Mouse (Mus musculus) liver, postnatal 0 days (tissue): Measurements from ENCODE around the gene Gm30191. TPM values are rescaled to one million over a fixed set of nuclear protein-coding genes. Genes with fewer than 3 reads are reported as not detected.
A peak's percentile ranks its signal among the peaks of the same experiment; 100 is the strongest.

Experiments
- ATAC-seq: fragments of 200-750 bp; cut with Nextera tagmentation; 2 replicates; pipeline ENCODE4 v1.8.0; 2017; ENCODE audit warnings: mild to moderate bottlenecking, moderate library complexity
- DNase-seq: peaks from one replicate; pipeline ENCODE4 v3.0.0-alpha.2; 2016
- H3K27ac ChIP-seq: fragments of 300-500 bp; sonication (generic); 2 replicates; pipeline ENCODE4 v1.5.1; 2014; ENCODE audit warnings: antibody characterized with exemption, moderate library complexity, mild to moderate bottlenecking, low read depth
- H3K27me3 ChIP-seq: fragments of 300-500 bp; sonication (generic); 2 replicates; pipeline ENCODE4 v1.6.1; 2014; ENCODE audit warnings: low read length, control low read depth, mixed read lengths; ENCODE audit not compliant: insufficient read depth
- H3K36me3 ChIP-seq: fragments of 300-500 bp; sonication (generic); replicated peaks from 2 replicates; pipeline ENCODE4 v1.6.1; 2014; ENCODE audit warnings: mild to moderate bottlenecking, control low read depth, low read length, moderate library complexity, mixed read lengths; ENCODE audit not compliant: insufficient read depth
- H3K4me1 ChIP-seq: fragments of 300-500 bp; sonication (generic); 2 replicates; pipeline ENCODE4 v1.6.1; 2014; ENCODE audit warnings: antibody characterized with exemption, mild to moderate bottlenecking, control low read depth; ENCODE audit not compliant: insufficient read depth
- H3K4me2 ChIP-seq: fragments of 300-500 bp; sonication (generic); 2 replicates; pipeline ENCODE4 v1.6.1; 2014; ENCODE audit warnings: low read depth, mild to moderate bottlenecking, low read length, moderate library complexity, mixed read lengths
- H3K4me3 ChIP-seq: fragments of 300-500 bp; sonication (generic); 2 replicates; pipeline ENCODE4 v1.5.1; 2014; ENCODE audit warnings: low read depth, low read length
- H3K9ac ChIP-seq: fragments of 300-500 bp; sonication (generic); replicated peaks from 2 replicates; pipeline ENCODE4 v1.6.1; 2014; ENCODE audit warnings: mild to moderate bottlenecking, moderate library complexity
- H3K9me3 ChIP-seq: fragments of 300-500 bp; sonication (generic); 2 replicates; pipeline ENCODE4 v1.6.1; 2016; ENCODE audit warnings: mild to moderate bottlenecking, control low read depth, low read length, mixed read lengths
- CTCF ChIP-seq: sonication (generic); IDR thresholded peaks from 2 replicates; pipeline ENCODE4 v1.5.1; 2016; ENCODE audit warnings: antibody characterized with exemption, low read depth
- EP300 ChIP-seq: IDR thresholded peaks from 2 replicates; pipeline ENCODE4 v1.6.1; 2016; ENCODE audit warnings: antibody characterized with exemption, low read depth, mild to moderate bottlenecking
- WGBS: fragments of 180-500 bp; shearing (Covaris S2); extraction: QIAGEN DNeasy Blood & Tissue Kit; methylation state at CpG from one replicate; pipeline ENCODE4 v1.1.7; 2014; ENCODE audit not compliant: insufficient replicate concordance; 5-methylcytosine and 5-hydroxymethylcytosine counted together
- polyA plus RNA-seq: library from polyadenylated mRNA; unstranded; fragments of >200 nt; fragmentation: Nextera tagmentation; extraction: Ambion mirVana; gene quantifications from 2 replicates; pipeline ENCODE4 v1.2.1, GENCODE M21; 2015

Gm30191 gene
- polyA plus RNA-seq, result not detected in 2 replicates

DNA sequence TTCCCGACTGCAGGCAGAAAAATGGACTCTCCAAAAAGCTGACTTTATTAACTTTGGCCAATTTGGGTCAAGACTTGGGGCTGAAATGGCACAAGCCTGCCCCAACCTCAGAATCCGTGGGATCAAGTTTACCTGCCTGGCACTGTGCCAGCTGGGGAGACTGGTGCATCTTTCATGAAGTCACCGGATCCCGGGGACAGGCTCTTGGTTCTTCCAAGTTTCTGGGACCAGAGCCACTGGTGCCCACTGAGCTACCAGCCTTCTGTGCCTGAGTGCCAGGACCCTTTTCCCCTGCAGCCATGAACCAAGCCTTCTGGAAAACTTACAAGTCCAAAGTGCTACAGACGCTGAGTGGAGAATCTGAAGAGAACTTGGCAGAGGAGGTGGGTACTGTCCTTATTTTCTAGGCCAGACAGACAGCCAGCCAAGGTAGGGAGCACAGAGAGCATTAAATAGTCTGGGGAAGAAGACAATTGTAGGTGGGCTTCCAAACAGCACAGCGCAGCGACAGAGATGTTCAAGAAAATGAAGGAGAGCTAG lies at the start of gene Gm30191:
Gene Gm30191 (plus strand): TSS at position 217 of the 540 bp plus-strand sequence.
- Histone ChIP-seq H3K4me2 (peak within 1 kb of the TSS; percentile 100), H3K27ac (no peak within 1 kb of the TSS), H3K9me3 (no peaks in the 10 kb centered on the region), H3K4me1 (peaks cover 32% of the 10 kb centered on the region), H3K4me3 (peak within 1 kb of the TSS; percentile 87), H3K36me3 (no peaks in the 10 kb centered on the region), H3K27me3 (peaks cover 55% of the 10 kb centered on the region), H3K9ac (no peak within 1 kb of the TSS)
- no peak for DNase-seq
- ATAC-seq, result no peak
- 74% methylated on average over 7 of the region's 7 CpGs for WGBS
- TF ChIP-seq EP300, result no peak
- TF ChIP-seq CTCF, result no peak

DNA sequence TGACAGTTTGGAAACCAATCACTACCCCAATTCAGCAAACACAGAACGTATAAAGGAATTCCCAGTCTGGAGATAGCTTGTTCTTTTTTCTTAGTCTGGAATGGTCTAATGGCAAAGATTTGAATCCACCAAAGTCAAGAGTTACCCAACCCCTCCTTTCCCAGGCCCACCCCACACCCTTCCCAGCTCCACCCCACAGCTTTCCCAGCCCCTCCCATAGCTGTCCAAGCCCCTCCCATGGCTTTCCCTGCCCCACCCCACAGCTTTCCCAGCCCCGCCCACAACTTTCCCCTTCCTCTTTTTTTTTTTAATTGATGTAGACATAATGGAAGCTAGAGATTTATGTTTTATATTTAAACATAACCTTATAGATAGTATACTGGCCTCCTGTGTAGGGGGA lies 47.4 kb upstream of the Gm30191 start:
- no peaks in the 10 kb centered on the region for H3K4me1 ChIP-seq
- 69% methylated on average over 2 of the region's 2 CpGs for WGBS
- H3K27ac ChIP-seq, result no peak overlapping the region
- H3K9ac ChIP-seq, result no peak overlapping the region
- H3K4me3 ChIP-seq, result no peak overlapping the region
- H3K27me3 ChIP-seq, result no peaks in the 10 kb centered on the region
- H3K9me3 ChIP-seq, result no peaks in the 10 kb centered on the region
- H3K4me2 ChIP-seq, result no peak overlapping the region
- ATAC-seq, result no peak
- no peaks in the 10 kb centered on the region for H3K36me3 ChIP-seq
- no peak for DNase-seq
- TF ChIP-seq CTCF (no peak), EP300 (no peak)

DNA sequence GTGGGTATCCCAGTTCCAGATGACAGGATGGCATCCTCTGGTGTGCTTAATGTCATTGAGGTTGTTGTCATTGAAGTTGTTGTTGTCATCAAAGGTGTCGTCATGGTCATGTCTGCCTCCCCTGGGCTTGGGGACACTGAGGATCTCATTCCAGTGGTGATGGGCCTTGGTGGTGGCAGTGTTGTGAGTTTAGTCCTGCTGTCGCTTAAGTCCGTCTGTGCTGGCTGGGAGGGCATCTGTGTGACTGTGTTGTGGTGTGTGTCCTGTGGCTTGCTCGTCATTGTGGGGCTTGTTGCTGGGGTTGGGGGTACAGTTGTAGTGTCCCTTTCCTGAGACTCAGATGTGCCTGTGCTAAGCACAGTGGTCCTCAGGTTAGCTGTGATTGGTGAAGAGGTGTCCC lies 43.8 kb upstream of the Gm30191 start, which contains the start of gene Gm7534:
Gene Gm7534 (minus strand): TSS at position 101 of the 400 bp plus-strand sequence.
- Histone ChIP-seq H3K36me3 (no peaks in the 10 kb centered on the region), H3K27me3 (no peaks in the 10 kb centered on the region), H3K4me1 (no peaks in the 10 kb centered on the region), H3K4me3 (no peak within 1 kb of the TSS), H3K9ac (no peak within 1 kb of the TSS), H3K4me2 (no peak within 1 kb of the TSS), H3K27ac (no peak within 1 kb of the TSS), H3K9me3 (no peaks in the 10 kb centered on the region)
- TF ChIP-seq EP300 (no peak), CTCF (no peak)
- DNase-seq, result no peak
- 87% methylated on average over 4 of the region's 4 CpGs for WGBS
- ATAC-seq, result no peak

DNA sequence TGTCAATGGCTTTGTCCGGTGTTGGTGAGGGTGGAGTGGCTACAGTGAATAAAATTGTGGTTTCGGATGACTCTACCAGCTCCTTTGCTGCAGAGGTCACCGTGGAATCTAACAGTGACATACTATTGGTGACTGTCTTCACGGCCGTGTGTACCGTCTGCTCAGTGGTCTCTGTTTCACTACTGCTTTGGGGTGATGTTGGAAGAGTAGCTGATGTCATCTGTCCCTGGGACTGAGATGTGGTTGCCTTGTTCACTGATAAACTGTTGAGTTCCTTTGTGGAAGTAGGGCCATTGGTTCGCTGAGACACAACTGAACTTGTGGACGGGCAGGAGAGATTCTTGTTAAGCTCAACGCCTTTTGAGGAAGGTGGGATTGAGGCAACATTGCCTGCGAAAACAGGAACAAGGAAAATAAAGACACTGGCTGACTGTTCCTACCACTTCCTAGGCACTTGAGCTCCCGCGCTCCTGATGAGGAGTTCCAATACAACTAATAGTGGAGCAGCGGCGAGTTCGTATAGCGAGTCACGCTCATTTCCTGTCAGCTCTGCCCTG lies 43.3 kb upstream of the Gm30191 start:
- Histone ChIP-seq H3K27ac (no peak overlapping the region), H3K27me3 (no peaks in the 10 kb centered on the region), H3K9ac (no peak overlapping the region), H3K4me2 (no peak overlapping the region), H3K4me1 (no peaks in the 10 kb centered on the region), H3K4me3 (no peak overlapping the region), H3K36me3 (no peaks in the 10 kb centered on the region), H3K9me3 (no peaks in the 10 kb centered on the region)
- WGBS, result 57% methylated on average over 17 of the region's 17 CpGs
- TF ChIP-seq CTCF, result no peak
- no peak for TF ChIP-seq EP300
- DNase-seq (no peak), ATAC-seq (no peak)

DNA sequence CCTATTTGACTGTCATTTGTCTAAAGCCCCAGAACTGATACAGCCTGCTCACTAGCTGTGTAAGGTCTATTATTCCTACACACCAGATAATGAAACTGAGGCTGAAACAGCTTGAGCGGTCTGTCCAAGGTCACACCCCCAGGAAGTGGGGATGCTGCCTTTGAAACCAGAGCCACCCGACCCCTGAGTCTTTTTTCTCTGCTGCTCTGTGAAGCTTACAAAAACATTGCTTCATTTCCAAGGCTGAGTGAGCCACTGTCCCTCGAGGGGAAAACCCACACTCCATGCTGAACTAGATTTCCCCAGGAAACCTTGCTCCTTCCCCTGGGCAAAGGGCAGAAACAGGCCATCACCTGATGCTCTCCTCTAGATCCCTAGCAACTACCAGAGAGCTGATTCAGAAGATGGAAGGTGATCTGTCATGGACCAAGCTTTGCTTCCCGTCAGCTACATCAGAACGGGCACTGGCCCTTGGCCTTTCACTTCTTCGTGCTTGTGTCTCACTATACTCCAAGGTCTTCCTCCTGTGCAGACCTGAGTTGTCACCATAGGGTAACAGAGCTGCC lies 40.2 kb upstream of the Gm30191 start:
- ATAC-seq (no peak), DNase-seq (no peak)
- no peak overlapping the region for H3K4me2 ChIP-seq
- H3K27me3 ChIP-seq, result no peaks in the 10 kb centered on the region
- TF ChIP-seq CTCF, result no peak
- TF ChIP-seq EP300, result no peak
- 48% methylated on average over 6 of the region's 6 CpGs for WGBS
- no peak overlapping the region for H3K9ac ChIP-seq
- H3K4me1 ChIP-seq, result no peaks in the 10 kb centered on the region
- no peaks in the 10 kb centered on the region for H3K36me3 ChIP-seq
- H3K27ac ChIP-seq, result no peak overlapping the region
- H3K4me3 ChIP-seq, result no peak overlapping the region
- no peaks in the 10 kb centered on the region for H3K9me3 ChIP-seq

DNA sequence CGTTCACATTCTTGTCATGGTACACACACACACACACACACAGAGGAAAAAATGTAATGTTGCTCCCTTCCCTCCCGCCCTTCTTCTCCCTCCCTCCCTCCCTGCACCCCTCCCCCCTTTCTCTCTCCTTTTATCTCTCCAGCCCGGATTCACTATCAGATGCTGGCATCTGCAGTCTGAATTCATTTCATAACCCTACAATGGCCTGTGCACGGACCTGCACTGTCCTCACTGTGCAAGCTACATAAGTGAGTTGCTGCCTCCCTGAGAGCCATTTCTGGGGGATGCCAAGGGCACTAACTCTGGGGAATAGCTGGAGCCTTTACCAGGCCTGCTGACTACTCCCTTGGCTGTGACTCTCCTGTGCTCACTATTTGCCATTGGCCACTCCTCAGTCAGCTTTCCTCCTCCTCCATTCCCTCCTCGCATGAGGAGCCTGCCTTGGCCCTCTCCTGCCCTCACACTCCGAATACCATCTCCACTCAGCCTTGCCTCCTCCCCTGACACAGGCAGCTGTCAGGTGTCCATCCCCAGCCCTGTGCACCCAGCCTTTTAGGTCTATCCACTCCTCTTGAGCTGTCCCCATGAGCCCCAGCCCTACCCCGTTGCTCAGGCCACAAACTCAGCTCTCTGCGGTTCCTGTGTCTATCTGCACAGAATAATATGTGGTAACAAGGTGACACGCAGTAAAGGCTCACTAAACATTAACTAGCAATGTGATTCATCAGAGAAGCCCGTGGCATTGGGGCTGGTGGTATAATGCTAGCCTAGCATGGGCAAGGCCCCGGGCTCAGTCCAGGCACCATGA lies 23.7 kb upstream of the Gm30191 start:
- Histone ChIP-seq H3K27ac (no peak overlapping the region), H3K4me3 (no peak overlapping the region), H3K4me2 (no peak overlapping the region), H3K27me3 (no peaks in the 10 kb centered on the region), H3K9ac (no peak overlapping the region), H3K36me3 (no peaks in the 10 kb centered on the region), H3K9me3 (no peaks in the 10 kb centered on the region), H3K4me1 (no peaks in the 10 kb centered on the region)
- DNase-seq (no peak), ATAC-seq (no peak)
- WGBS, result 54% methylated on average over 11 of the region's 11 CpGs
- no peak for TF ChIP-seq CTCF
- no peak for TF ChIP-seq EP300
